ENCODE assay signal across 25 mouse cellular contexts in the genomic region with DNA sequence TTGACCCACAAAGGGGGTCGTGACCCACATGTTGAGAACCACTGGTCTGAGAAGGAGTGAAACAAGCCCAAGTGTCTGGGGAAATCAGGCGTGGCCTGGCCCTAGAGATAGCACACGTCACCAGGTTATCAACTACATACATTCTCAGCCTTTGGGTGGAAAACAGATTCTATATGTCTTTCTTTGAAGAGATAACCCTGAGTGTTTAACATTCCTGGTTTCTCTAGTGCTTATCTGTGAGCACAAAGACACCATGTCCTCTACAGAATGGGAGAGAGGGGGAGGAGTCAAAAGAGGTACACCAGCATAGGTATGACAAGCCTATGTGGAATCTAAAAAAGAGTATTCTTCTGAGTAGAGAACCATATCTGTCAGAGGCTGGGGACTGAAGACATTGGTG. TPM values are rescaled to one million over a fixed set of nuclear protein-coding genes. Genes with fewer than 3 reads are reported as not detected.
A peak's percentile ranks its signal among the peaks of the same experiment; 100 is the strongest.
DNase-seq lines count a peak whose midpoint lies in the region; ATAC-seq and TF ChIP-seq lines count a peak whose summit lies in the region.
"Had no signal": no experiment of that assay in that cellular context is flagged by ENCODE, and none has a peak within 500 bp of the region (broad histone marks: within the 10 kb centered on the region; RNA-seq: fewer than 3 reads in every experiment).

No protein-coding gene starts in this region.

- no peak overlapping the region for H3K4me3 ChIP-seq in heart, embryonic 13.5 days
- H3K4me3 ChIP-seq in liver, embryonic 14.5 days (ENCODE audit: insufficient read depth in 1 of 2, low read depth in 2 of 2, low read length in 2 of 2), result no peak overlapping the region
- H3K4me3 ChIP-seq in midbrain, postnatal 0 days (ENCODE audit: low read depth, low read length), result no peak overlapping the region
- H3K4me3 ChIP-seq: embryonic facial prominence, embryonic 10.5 days; erythroblast, embryonic 14.5 days had no signal

- no peak overlapping the region for H3K4me2 ChIP-seq in heart, embryonic 13.5 days
- peak overlapping the region; percentile 35 for H3K4me2 ChIP-seq in liver, embryonic 14.5 days (ENCODE audit: low read depth)
- H3K4me2 ChIP-seq in midbrain, postnatal 0 days (ENCODE audit: low read depth, low read length, poor library complexity, severe bottlenecking), result no peak overlapping the region
- H3K4me2 ChIP-seq: midbrain, embryonic 11.5 days had no signal

- peak; percentile 98 for TF ChIP-seq EP300 in liver, embryonic 14.5 days (IDR thresholded peaks at IDR 0.05; ENCODE audit: low read depth)

- TF ChIP-seq CTCF in liver, embryonic 14.5 days (IDR thresholded peaks at IDR 0.05; ENCODE audit: low read depth), result no peak
- no peak for TF ChIP-seq CTCF in midbrain, postnatal 0 days (IDR thresholded peaks at IDR 0.05)

- DNase-seq in heart, postnatal 10 days, result no peak
- DNase-seq in liver, embryonic 14.5 days (ENCODE audit: low read depth in 3 of 3, low spot score in 3 of 3), result peak; percentile 77 to 84 (median 82)
- DNase-seq in yolk sac, embryonic 10.5 days (ENCODE audit: low spot score), result peak; percentile 43
- DNase-seq in cerebellum, postnatal 4 days (ENCODE audit: low spot score in 2 of 2), result no peak
- no peak for DNase-seq in midbrain, postnatal 0 days (ENCODE audit: low spot score)
- DNase-seq in adrenal gland, adult 18-20 months (ENCODE audit: low spot score in 2 of 2), result no peak
- DNase-seq: cerebellum, adult 11-12 months; cerebellum, postnatal 25 days; forebrain, postnatal 0 days; heart, adult 11 months; heart, postnatal 36 days; kidney, adult 2 months; kidney, postnatal 36 days; lung, postnatal 36 days; right cerebral cortex, postnatal 14 days had no signal

- WGBS in heart, embryonic 13.5 days, result 30% methylated on average over 3 of the region's 3 CpGs
- WGBS in liver, embryonic 14.5 days (ENCODE audit: insufficient replicate concordance), result 8% methylated on average over 3 of the region's 3 CpGs
- WGBS in midbrain, postnatal 0 days, result 62% methylated on average over 3 of the region's 3 CpGs

- no peaks in the 10 kb centered on the region for H3K36me3 ChIP-seq in heart, embryonic 13.5 days
- H3K36me3 ChIP-seq in liver, embryonic 14.5 days (replicated peaks; ENCODE audit: control insufficient read depth, insufficient read depth, low read depth), result no peaks in the 10 kb centered on the region
- H3K36me3 ChIP-seq in midbrain, postnatal 0 days (ENCODE audit: insufficient read depth, low read length), result no peaks in the 10 kb centered on the region
- H3K36me3 ChIP-seq: embryonic facial prominence, embryonic 10.5 days had no signal

- H3K9ac ChIP-seq in heart, embryonic 13.5 days, result no peak overlapping the region
- H3K9ac ChIP-seq in liver, embryonic 14.5 days (replicated peaks), result peak overlapping the region; percentile 20; the same call in 1 of the 2 replicates
- no peak overlapping the region for H3K9ac ChIP-seq in midbrain, postnatal 0 days (replicated peaks; ENCODE audit: low read length, poor library complexity, severe bottlenecking)
- H3K9ac ChIP-seq: forebrain, postnatal 0 days had no signal

- H3K4me1 ChIP-seq in heart, embryonic 13.5 days, result peaks cover 27% of the 10 kb centered on the region
- H3K4me1 ChIP-seq in liver, embryonic 14.5 days (replicated peaks; ENCODE audit: control insufficient read depth in 2 of 2, insufficient read depth in 2 of 2, low read length in 1 of 2), result peaks cover 37 to 55% of the 10 kb centered on the region in 2 experiments
- no peaks in the 10 kb centered on the region for H3K4me1 ChIP-seq in midbrain, postnatal 0 days (ENCODE audit: insufficient read depth, low read length)

- no peak overlapping the region for H3K27ac ChIP-seq in heart, embryonic 13.5 days (replicated peaks)
- no peak overlapping the region for H3K27ac ChIP-seq in liver, embryonic 14.5 days
- no peak overlapping the region for H3K27ac ChIP-seq in midbrain, postnatal 0 days (ENCODE audit: low read depth, low read length)
- H3K27ac ChIP-seq: embryonic facial prominence, embryonic 10.5 days had no signal

- H3K9me3 ChIP-seq in heart, embryonic 13.5 days, result no peaks in the 10 kb centered on the region
- H3K9me3 ChIP-seq in liver, embryonic 14.5 days (ENCODE audit: control insufficient read depth, low read length), result no peaks in the 10 kb centered on the region
- no peaks in the 10 kb centered on the region for H3K9me3 ChIP-seq in midbrain, postnatal 0 days (ENCODE audit: low read length)
- H3K9me3 ChIP-seq: embryonic facial prominence, embryonic 10.5 days had no signal

- peak; percentile 34 for ATAC-seq in heart, embryonic 13.5 days (ENCODE audit: extremely low read depth, insufficient number of reproducible peaks, low FRiP score, low TSS enrichment)
- peak; percentile 68 for ATAC-seq in common myeloid progenitor, adult 5-6 weeks (replicated peaks; ENCODE audit: low read depth, poor library complexity, severe bottlenecking)
- peak; percentile 96 for ATAC-seq in liver, embryonic 14.5 days (ENCODE audit: insufficient read depth)
- no peak for ATAC-seq in midbrain, postnatal 0 days (ENCODE audit: low FRiP score)
- ATAC-seq: forebrain, postnatal 0 days; hindbrain, embryonic 16.5 days had no signal

- no peaks in the 10 kb centered on the region for H3K27me3 ChIP-seq in heart, embryonic 13.5 days (replicated peaks)
- no peaks in the 10 kb centered on the region; the same call in 1 of the 2 replicates for H3K27me3 ChIP-seq in liver, embryonic 14.5 days (ENCODE audit: control insufficient read depth, insufficient read depth, low read length)
- H3K27me3 ChIP-seq in midbrain, postnatal 0 days (ENCODE audit: insufficient read depth, low read length), result no peaks in the 10 kb centered on the region

- intact Hi-C loops in heart, postnatal 10 days (cut with DNase I), result no loop called here

RNA-seq across cellular contexts. Expression of a gene that starts 11.9 kb away (rescaled TPM):
- 0.04 and 0.06 TPM in 2 replicates for polyA plus RNA-seq in heart, embryonic 13.5 days (2015; fragmentation: Nextera tagmentation; extraction: Ambion mirVana)
- under 1 TPM in 1 of 2 experiments, not detected in 1; 0.07 TPM for total RNA-seq in heart, postnatal 10 days (2021)
- total RNA-seq in common myeloid progenitor, adult 5-6 weeks (2017), result not detected in 2 replicates
- 1.5 TPM in 2 replicates for polyA plus RNA-seq in liver, embryonic 14.5 days (2012; rRNA removed)
- polyA plus RNA-seq in liver, embryonic 14.5 days (2014; fragmentation: Nextera tagmentation; extraction: Ambion mirVana), result 1.6 and 2.9 TPM in 2 replicates
- total RNA-seq in midbrain, postnatal 0 days (2014; rRNA removed), result 12.9 and 14.7 TPM in 2 replicates
- polyA plus RNA-seq in midbrain, postnatal 0 days (2015; fragmentation: Nextera tagmentation; extraction: Ambion mirVana), result 20.3 and 20.9 TPM in 2 replicates
- total RNA-seq in adrenal gland, adult 18-20 months (2021), result under 1 TPM; 0.16 to 0.33 TPM
- total RNA-seq: gastrocnemius, adult 18-20 months; heart, postnatal 36 days; liver, adult 2 months had no signal
- polyA plus RNA-seq: embryonic facial prominence, embryonic 10.5 days; erythroblast, embryonic 14.5 days had no signal

RNA-seq across cellular contexts. Expression of a gene that starts 14.9 kb away (rescaled TPM):
- not detected in 2 replicates for polyA plus RNA-seq in heart, embryonic 13.5 days (2015; fragmentation: Nextera tagmentation; extraction: Ambion mirVana)
- total RNA-seq in heart, postnatal 10 days (2021), result not detected
- total RNA-seq in common myeloid progenitor, adult 5-6 weeks (2017), result not detected in 2 replicates
- 0.01 TPM in 1 of 2 replicates, not detected in the other for polyA plus RNA-seq in liver, embryonic 14.5 days (2012; rRNA removed)
- polyA plus RNA-seq in liver, embryonic 14.5 days (2014; fragmentation: Nextera tagmentation; extraction: Ambion mirVana), result not detected in 2 replicates
- total RNA-seq in midbrain, postnatal 0 days (2014; rRNA removed), result 17.2 and 18.3 TPM in 2 replicates
- polyA plus RNA-seq in midbrain, postnatal 0 days (2015; fragmentation: Nextera tagmentation; extraction: Ambion mirVana), result 13.1 and 14.7 TPM in 2 replicates
- total RNA-seq in adrenal gland, adult 18-20 months (2021), result under 1 TPM in 1 of 2 experiments, not detected in 1; 0.17 TPM
- total RNA-seq: gastrocnemius, adult 18-20 months; heart, postnatal 36 days; liver, adult 2 months had no signal
- polyA plus RNA-seq: erythroblast, embryonic 14.5 days; liver, adult 2 months; neural tube, embryonic 14.5 days; testis, adult 2 months had no signal

Comparison
In these comparisons a context has a peak if more than half of its experiments do, and no peak if none do; other contexts are left out.
1. DNase-seq: peak in liver, embryonic 14.5 days (3 of 3) and yolk sac, embryonic 10.5 days (single experiment); none in heart, postnatal 10 days (0 of 2), cerebellum, postnatal 4 days (0 of 2), midbrain, postnatal 0 days (single experiment) and adrenal gland, adult 18-20 months (0 of 2).
2. RNA of a gene that starts 11.9 kb away (total RNA-seq): 12.9 to 14.7 TPM in midbrain, postnatal 0 days; 0.16 to 0.33 TPM in adrenal gland, adult 18-20 months, 0.07 TPM in heart, postnatal 10 days and not detected in common myeloid progenitor, adult 5-6 weeks; every median in the first group is over 10 times any median in the second.
3. RNA of a gene that starts 14.9 kb away (total RNA-seq): 17.2 to 18.3 TPM in midbrain, postnatal 0 days; 0.17 TPM in adrenal gland, adult 18-20 months, not detected in heart, postnatal 10 days and not detected in common myeloid progenitor, adult 5-6 weeks; every median in the first group is over 10 times any median in the second.